Mouse (Mus musculus) Patski (cell line): ENCODE measurements around the gene Scarb2. TPM values are rescaled to one million over a fixed set of nuclear protein-coding genes. Genes with fewer than 3 reads are reported as not detected.
A peak's percentile ranks its signal among the peaks of the same experiment; 100 is the strongest.

Experiments used
- ATAC-seq: fragments of 100-300 bp; one replicate; pipeline ENCODE4 v1.8.0; 2021
- CTCF ChIA-PET: fragments of 350-600 bp; sonication (Branson Sonifier 250); formaldehyde crosslinking; loops from one replicate; lab custom pipeline; 2022; ENCODE audit warnings: inconsistent platforms; lab: Charles Lee
- POLR2A ChIA-PET: fragments of 350-600 bp; sonication (Branson Sonifier 250); formaldehyde crosslinking; loops from one replicate; lab custom pipeline; 2022; ENCODE audit warnings: antibody characterized with exemption, inconsistent platforms; lab: Charles Lee
- DNase-seq: peaks from one replicate; pipeline ENCODE4 v3.0.0-alpha.2; 2011; ENCODE audit warnings: low read depth, low spot score
- H3K27me3 ChIP-seq: fragments of 371-371 bp; one replicate; pipeline ENCODE4 v1.5.1; 2021
- CTCF ChIP-seq: fragments of 100-300 bp; IDR thresholded peaks from one replicate; pipeline ENCODE4 v1.5.1; 2021
- in situ Hi-C: fragments of 300-500 bp; cut with MboI; formaldehyde crosslinking; loops from 3 replicates; pipeline ENCODE4 v1.11.1; 2018; ENCODE audit warnings: low pct_unique_long_range_greater_than_20kb, mixed read lengths
- polyA plus RNA-seq: library from polyadenylated mRNA; unstranded; gene quantifications from one replicate; pipeline ENCODE4 v1.2.3, GENCODE M21; 2021

Scarb2 gene
- polyA plus RNA-seq, 1 experiment from 2014 or later = 43.1 TPM

DNA sequence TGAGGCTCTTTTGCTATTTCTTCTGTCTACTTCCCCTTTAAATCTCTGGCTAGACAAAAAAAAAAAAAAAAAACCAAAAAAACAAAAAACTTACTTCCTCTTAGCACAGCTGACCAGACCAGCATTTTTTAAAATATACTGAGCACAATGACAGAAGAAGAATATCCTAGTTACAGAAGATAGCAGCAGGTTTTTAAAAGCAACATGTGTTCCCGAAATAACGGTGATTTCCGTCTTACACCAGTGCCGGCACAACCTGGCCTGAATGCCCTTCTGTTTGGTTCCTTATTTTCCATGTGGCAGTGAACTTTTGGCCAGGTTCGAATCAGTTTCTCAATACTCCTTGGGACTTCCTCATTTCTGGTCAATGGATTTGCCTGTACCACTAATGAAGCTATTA lies 2.2 kb upstream of the Scarb2 start:
- no peaks in the 10 kb centered on the region for H3K27me3 ChIP-seq
- ChIA-PET CTCF (interaction anchor here (1.4 kb wide), 1 partner anchor 47 kb away, joined by 4 read pairs; no protein-coding TSS in a partner anchor), POLR2A (no interaction called here)
- in situ Hi-C loops = loop anchor here (5.0 kb wide), 2 partner anchors 47 to 153 kb away; no protein-coding TSS in a partner anchor
- ATAC-seq = no peak
- no peak for DNase-seq
- no peak for TF ChIP-seq CTCF

DNA sequence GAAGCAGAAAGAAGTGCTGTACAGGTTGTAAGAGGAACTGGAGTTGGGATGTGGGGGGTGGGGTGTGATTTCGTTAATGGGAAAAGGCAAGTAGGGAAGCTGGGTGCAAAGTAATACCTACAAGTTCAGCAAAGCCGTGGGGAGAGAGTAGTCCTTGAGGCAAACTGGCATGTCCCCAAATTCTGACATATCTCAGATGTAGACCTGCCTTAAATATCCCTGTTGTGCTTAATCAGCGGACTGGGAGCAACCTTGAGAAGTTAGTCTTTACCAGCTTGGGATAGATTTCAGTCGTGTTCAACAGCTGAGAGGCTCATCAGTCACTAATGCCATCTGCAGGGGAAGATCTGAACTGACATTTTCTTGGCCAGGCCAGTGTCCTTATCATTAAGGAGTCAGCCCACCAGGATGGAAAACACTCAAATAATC lies 318 bp downstream of the Scarb2 start:
- no peak for DNase-seq
- CTCF ChIA-PET = interaction anchor here (0.7 to 1.4 kb wide), 6 partner anchors 9 to 455 kb away, joined by 3 to 6 read pairs (median 4); no protein-coding TSS in a partner anchor
- in situ Hi-C loops = loop anchor here (5.0 kb wide), 2 partner anchors 44 to 156 kb away; no protein-coding TSS in a partner anchor

DNA sequence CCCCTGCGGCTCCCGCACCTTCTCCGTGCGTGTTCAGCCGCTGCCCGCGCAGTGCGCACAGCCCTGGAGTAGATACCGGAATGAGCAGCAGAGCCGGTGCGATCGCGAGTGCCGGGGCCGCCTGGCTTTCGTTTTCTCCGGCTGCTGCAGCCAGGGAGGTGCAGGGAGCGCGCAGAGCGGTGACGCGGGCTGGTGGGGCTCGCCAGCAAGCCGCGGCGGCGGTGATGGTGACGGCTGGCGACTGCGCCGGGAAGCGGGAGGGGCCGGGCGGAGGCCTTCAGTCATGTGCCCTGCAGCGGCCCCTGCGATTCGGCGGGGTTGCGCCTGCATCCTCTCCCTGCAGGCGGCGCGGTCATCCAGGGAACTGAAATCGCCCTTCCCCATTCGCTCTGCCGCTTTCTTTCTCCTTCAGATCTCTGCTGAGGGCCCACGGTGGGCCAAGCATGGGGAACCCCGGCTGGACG lies 1.2 kb downstream of the Scarb2 start:
- H3K27me3 ChIP-seq = no peaks in the 10 kb centered on the region
- ChIA-PET POLR2A (no interaction called here), CTCF (interaction anchor here (1.5 kb wide), 1 partner anchor 44 kb away, joined by 9 read pairs; no protein-coding TSS in a partner anchor)
- ATAC-seq (peak; percentile 94), DNase-seq (no peak)
- peak; percentile 98 for TF ChIP-seq CTCF
- in situ Hi-C loops = loop anchor here (5.0 kb wide), 2 partner anchors 43 to 157 kb away; no protein-coding TSS in a partner anchor

More for the DNA sequence above, 318 bp downstream of the Scarb2 start:
- no peaks in the 10 kb centered on the region for H3K27me3 ChIP-seq
- ATAC-seq = no peak
- POLR2A ChIA-PET = interaction anchor here (0.7 kb wide), 1 partner anchor 33 kb away, joined by 9 read pairs; no protein-coding TSS in a partner anchor
- peak; percentile 68 for TF ChIP-seq CTCF

DNA sequence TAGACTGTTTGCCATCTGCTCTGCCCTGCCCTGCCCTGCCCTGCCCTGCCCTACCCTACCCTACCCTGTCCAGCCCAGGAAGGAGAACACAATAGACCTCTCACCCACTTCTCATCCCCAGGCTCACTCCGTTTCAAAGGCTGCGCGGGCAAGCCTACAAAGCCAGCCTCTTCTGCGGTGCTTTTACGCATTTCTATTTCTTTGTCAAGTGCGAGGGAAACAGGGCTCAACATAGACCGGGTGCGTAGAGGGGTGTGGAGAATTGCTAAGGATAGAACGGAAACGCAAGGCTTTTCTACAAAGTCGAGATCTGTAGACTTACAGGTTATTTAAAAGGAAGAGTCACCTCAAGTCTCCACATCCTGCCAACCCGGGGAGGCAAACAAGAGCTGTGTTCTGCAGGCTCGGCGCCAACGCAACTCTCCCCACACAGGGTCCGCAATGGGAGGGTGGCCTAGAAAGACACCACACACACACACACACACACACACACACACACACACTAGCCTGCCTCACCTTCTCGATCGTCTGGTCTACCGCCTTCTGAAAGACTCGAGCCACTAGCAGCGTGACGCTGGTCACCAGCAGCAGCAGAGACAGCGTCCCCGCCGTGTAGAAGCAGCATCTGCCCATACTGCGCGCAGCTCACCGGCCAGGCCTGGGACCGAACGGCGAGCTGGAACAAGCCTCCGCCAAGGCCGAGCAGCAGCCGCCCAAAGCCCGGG lies 1.8 kb downstream of the Scarb2 start:
- POLR2A ChIA-PET = no interaction called here
- no peaks in the 10 kb centered on the region for H3K27me3 ChIP-seq
- DNase-seq (no peak), ATAC-seq (no peak)
- CTCF ChIA-PET = interaction anchor here (1.0 to 1.5 kb wide), 2 partner anchors 43 to 102 kb away, joined by 3 to 9 read pairs; no protein-coding TSS in a partner anchor
- TF ChIP-seq CTCF = no peak
- in situ Hi-C loops = loop anchor here (5.0 kb wide), 2 partner anchors 43 to 157 kb away; no protein-coding TSS in a partner anchor

DNA sequence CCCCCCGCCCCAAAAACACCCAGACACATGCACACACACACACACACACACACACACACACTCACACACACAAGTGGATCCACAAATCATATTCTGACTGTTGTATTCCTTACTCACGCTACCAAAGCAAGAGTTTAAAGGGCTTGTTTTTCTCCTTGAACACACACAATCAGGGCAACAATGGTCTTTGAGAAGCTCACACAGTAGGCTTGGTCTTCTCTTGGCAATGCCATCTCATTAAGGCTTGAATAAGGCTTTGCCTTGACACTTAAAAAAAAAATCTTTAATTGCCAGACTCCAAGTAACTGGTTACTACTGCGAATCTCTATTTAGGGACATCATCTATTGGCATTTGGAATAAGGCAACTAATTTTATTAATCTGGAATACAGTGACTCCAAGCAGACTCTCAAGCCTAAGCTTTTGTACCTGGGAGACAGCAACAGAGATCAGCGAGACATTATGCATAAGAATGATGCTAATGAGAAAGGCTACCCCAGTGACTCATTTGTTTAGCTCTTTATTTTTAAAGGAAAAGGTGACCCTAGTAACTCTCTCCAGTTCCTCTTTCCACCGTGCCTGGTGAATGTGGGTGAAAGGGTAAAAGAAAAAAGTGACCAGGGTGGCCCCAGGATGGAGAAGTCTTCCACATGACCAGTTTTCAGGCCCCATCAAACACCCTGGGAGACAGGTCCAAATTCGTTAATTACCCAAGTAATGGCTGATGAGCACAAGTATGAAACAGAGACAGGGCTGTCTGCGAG lies 2.6 kb downstream of the Scarb2 start:
- in situ Hi-C loops = no loop called here
- POLR2A ChIA-PET = interaction anchor here (0.5 kb wide), 1 partner anchor 97 kb away, joined by 5 read pairs; no protein-coding TSS in a partner anchor
- DNase-seq (no peak), ATAC-seq (no peak)
- CTCF ChIA-PET = interaction anchor here (1.0 to 1.5 kb wide), 3 partner anchors 42 to 103 kb away, joined by 3 to 9 read pairs (median 3); no protein-coding TSS in a partner anchor
- H3K27me3 ChIP-seq = no peaks in the 10 kb centered on the region
- TF ChIP-seq CTCF = no peak

DNA sequence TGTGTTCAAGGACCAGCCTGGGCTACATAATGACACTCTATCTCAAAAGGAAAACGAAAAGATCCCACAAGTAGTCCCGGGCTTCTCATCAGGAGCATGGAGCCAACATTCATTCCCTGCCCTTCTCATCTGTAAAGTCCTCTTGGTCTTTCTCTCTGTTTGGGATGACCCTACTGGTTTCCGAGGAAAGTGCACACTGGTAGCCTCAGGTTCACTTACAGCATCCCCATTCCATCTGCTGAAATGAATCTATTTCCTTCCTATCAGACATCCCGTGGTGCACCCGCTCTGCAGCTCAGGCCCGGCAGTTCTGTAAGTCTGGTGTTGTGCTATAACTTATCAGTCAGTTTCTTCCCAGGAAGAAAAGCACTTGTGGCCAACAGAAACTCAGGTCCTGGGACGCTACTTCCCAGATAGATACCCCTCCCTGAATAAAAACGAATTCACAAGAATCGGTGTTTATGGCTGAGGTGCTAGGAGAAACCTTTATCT lies 3.2 kb downstream of the Scarb2 start:
- TF ChIP-seq CTCF = peak; percentile 6
- in situ Hi-C loops = no loop called here
- H3K27me3 ChIP-seq = no peaks in the 10 kb centered on the region
- no peak for ATAC-seq
- ChIA-PET POLR2A (no interaction called here), CTCF (interaction anchor here (1.0 to 1.3 kb wide), 2 partner anchors 51 to 103 kb away, joined by 3 read pairs; no protein-coding TSS in a partner anchor)
- DNase-seq = no peak

DNA sequence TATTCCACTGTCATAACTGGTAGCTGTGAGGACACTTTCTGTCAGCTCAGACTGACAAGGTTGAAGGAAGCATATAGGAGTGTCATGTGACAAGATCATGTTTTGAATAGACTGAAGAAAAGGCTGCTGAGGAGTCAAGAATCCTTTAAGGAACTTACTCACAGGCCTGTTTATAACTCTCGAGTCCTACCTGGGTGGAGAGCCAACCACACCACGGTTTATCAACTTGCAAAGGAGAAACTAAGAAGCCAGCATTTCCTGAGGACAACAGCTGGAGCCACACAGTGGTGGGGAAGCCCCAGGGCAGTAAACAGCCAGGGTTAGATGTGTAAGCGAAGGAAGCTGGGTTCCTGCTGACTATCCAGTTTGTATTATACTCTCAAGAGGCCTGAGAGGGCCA lies 7.3 kb downstream of the Scarb2 start:
- DNase-seq (no peak), ATAC-seq (no peak)
- ChIA-PET POLR2A (interaction anchor here (0.6 kb wide), 2 partner anchors 28 to 251 kb away, joined by 3 read pairs; no protein-coding TSS in a partner anchor), CTCF (interaction anchor here (1.1 to 1.2 kb wide), 2 partner anchors 12 to 38 kb away, joined by 3 to 9 read pairs; no protein-coding TSS in a partner anchor)
- in situ Hi-C loops = no loop called here
- no peaks in the 10 kb centered on the region for H3K27me3 ChIP-seq
- TF ChIP-seq CTCF = no peak

DNA sequence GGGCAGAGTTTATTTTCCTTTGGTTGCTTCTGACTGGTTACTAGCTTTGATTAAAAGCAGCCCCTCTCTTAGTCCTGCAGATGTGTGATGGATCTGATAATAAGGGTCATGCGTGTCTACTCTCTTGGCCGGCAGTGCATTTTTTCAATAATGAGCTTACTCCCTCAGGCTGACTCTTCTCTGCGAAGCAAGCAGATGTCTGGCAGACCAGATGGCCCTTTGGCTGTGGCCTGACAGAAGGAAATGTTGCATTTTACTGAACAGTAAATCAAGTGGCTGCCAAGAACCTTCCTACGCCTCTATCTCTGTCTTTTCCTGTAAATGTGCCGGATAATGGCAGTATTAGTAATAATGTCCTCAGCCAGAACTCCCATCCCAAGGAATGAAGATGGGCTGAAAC lies 8.0 kb downstream of the Scarb2 start:
- no peaks in the 10 kb centered on the region for H3K27me3 ChIP-seq
- ChIA-PET CTCF (interaction anchor here (1.0 to 1.5 kb wide), 5 partner anchors 8 to 186 kb away, joined by 3 to 4 read pairs (median 3); no protein-coding TSS in a partner anchor), POLR2A (interaction anchor here (1.0 to 1.1 kb wide), 2 partner anchors 10 to 12 kb away, joined by 3 read pairs; no protein-coding TSS in a partner anchor)
- no peak for TF ChIP-seq CTCF
- in situ Hi-C loops = no loop called here
- DNase-seq (no peak), ATAC-seq (no peak)

DNA sequence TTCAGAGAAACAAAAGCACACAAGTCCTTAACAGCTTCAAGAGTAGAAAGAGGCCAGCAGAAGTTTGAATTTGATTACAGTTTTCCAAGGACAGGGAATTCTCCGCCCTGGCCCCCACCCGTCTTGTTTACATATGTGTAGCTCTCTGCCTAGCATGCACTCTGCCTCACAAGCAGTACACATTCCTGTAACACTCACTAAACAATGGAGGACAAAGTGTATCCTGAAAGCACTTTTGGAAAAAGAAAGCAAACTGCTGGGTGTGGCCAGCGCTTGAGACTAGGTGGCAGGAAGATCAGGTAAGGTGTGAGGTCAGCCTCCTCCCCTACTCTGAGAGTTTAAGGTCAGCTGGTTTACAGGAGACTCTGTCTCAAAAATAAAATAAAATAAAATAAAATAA lies 8.4 kb downstream of the Scarb2 start:
- no peak for ATAC-seq
- POLR2A ChIA-PET = interaction anchor here (1.0 to 1.1 kb wide), 2 partner anchors 10 to 11 kb away, joined by 3 read pairs; no protein-coding TSS in a partner anchor
- TF ChIP-seq CTCF = no peak

More for the DNA sequence above, 8.4 kb downstream of the Scarb2 start:
- CTCF ChIA-PET = interaction anchor here (1.0 to 1.5 kb wide), 5 partner anchors 8 to 186 kb away, joined by 3 to 4 read pairs (median 3); no protein-coding TSS in a partner anchor
- DNase-seq = no peak
- in situ Hi-C loops = no loop called here
- no peaks in the 10 kb centered on the region for H3K27me3 ChIP-seq
